Mouse (Mus musculus): ENCODE data around the gene Fubp3. TPM values are rescaled to one million over a fixed set of nuclear protein-coding genes. Genes with fewer than 3 reads are reported as not detected.

Fubp3 gene
- polyA plus RNA-seq, 1 experiment from 2014 or later: 45.9 TPM

DNA sequence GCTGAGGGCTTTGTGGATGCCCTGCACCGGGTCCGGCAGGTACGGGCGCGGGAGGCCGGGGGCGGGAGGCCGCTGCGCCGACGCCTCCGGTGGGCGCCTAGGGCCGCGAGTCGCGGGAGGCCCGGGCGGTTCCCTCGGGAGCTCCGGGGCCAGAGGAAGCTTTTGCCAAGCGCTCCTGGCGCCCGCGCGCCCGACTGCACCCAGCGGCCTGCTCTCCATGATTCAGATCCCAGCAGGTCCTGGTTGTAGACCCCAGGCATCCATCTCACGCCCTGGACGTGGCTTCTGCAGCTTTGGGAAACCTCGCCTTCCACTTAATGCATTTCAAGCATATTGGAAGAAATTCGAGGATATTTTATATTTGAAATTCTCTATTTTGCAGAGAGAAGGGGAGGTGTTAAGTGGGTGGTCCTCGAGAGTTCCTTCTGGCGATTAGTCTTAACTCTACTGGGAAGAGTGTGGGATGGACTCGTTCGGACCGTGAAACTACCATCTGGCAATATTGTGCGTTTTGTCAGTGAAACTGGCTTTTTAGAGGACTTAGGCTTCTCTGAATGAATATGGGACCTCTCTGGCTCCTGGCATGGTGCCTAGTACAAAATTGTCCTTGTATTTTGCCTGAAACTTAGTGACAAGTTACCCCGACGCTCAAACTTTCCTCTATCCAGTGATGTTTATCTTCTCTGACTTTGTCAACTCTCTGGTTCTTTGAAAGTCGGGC is 624 bp downstream of the Fubp3 start:
- peaks cover 22% of the 10 kb centered on the region for H3K36me3 ChIP-seq
- H3K9me3 ChIP-seq (replicated peaks): no peaks in the 10 kb centered on the region
- H3K4me2 ChIP-seq: peak overlapping the region; percentile 78
- peak; percentile 40; the same call in 1 of the 2 replicates for ATAC-seq
- H3K27ac ChIP-seq: peak overlapping the region; percentile 82
- peaks cover 23% of the 10 kb centered on the region for H3K4me1 ChIP-seq
- 1% methylated on average over 41 of the region's 41 CpGs for WGBS (ENCODE audit: insufficient replicate concordance)
- peak overlapping the region; percentile 88 for H3K9ac ChIP-seq
- H3K4me3 ChIP-seq: peak overlapping the region; percentile 89
- no peaks in the 10 kb centered on the region; the same call in 1 of the 2 replicates for H3K27me3 ChIP-seq (replicated peaks)

DNA sequence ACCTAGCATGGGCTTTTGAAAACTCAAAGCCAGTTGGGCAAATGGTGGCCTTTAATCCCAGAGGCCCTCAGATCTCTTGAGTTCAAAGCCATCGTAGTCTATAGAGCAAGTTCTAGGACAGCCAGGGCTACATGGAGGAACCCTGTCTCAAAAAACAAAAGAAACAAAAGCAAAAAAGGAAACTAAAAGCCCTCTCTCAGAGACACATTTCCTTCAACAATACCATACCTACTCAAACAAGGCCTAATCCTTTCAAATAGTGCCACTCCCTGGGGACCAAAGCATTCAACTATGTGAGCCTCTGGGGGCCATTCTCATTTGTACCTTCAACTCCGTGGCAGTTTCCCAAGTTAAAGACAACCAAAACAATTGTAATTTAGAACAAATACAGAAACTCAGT is 9.2 kb downstream of the Fubp3 start:
- no peaks in the 10 kb centered on the region for H3K27me3 ChIP-seq (replicated peaks)
- ATAC-seq: no peak
- no peak overlapping the region for H3K4me3 ChIP-seq
- no peak overlapping the region for H3K9ac ChIP-seq
- WGBS (ENCODE audit: insufficient replicate concordance): 73% methylated on average over 2 of the region's 2 CpGs
- H3K27ac ChIP-seq: no peak overlapping the region
- H3K36me3 ChIP-seq: peaks cover 70% of the 10 kb centered on the region
- H3K4me2 ChIP-seq: no peak overlapping the region
- H3K4me1 ChIP-seq: peaks cover 12% of the 10 kb centered on the region
- H3K9me3 ChIP-seq (replicated peaks): no peaks in the 10 kb centered on the region

DNA sequence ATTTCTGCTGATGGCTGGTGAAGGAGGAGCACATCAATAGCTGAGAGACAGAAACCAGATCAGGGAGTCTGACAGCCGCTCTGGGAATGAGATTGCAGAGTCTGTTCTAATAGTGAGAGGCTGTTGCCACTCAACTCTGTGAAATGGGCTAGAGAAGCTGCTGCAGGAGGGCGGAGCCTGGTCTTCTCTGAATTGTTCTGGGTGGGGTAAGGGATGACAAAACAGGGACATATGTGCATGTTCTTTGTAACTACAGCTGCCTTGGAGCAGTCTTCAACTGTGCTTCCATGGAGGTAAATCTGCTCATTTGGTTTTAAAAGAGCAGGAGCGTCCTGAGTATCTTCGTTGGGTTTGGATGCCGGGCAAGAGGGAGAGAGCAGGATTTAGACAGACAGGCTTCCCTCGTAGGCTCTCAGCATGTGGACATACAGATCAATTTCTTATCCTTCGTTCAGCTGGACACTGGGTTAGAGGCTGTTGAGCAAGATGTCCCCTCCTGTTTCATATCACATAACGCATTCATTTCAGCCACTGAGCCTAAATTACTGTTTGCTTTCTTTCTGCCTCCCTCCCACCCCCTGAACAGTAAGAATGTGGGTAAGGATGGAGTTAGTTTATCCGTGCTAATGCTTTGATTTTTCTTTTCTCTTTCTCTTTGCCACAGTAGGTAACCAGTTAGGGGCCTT is 19.5 kb downstream of the Fubp3 start:
- no peak overlapping the region for H3K27ac ChIP-seq
- peaks cover 88% of the 10 kb centered on the region for H3K36me3 ChIP-seq
- no peaks in the 10 kb centered on the region for H3K27me3 ChIP-seq (replicated peaks)
- no peaks in the 10 kb centered on the region for H3K9me3 ChIP-seq (replicated peaks)
- peaks cover 52% of the 10 kb centered on the region for H3K4me1 ChIP-seq
- WGBS (ENCODE audit: insufficient replicate concordance): 77% methylated on average over 9 of the region's 9 CpGs
- ATAC-seq: no peak
- H3K4me3 ChIP-seq: no peak overlapping the region
- H3K9ac ChIP-seq: no peak overlapping the region
- no peak overlapping the region for H3K4me2 ChIP-seq

DNA sequence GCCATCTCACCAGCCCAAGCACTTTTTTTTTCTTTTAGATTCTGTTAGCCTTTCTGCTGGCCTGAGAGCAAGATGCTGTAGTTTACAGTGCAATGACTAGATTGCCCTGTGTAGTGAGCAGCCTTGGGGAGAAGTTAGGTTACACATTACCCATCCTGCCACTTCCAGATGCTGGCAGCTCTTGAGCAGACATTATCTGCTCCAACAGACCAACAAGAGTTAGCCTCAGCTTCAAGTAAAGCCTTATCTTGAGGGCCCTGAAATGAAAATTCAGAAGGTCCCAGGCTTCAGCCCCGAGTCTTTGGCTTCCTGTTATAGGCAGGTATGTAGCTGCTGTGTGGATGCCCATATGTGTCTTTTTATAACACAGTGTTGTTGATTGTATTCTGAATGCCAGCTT is 35.1 kb downstream of the Fubp3 start:
- WGBS (ENCODE audit: insufficient replicate concordance): 32% methylated on average over 1 of the region's 1 CpGs
- H3K27me3 ChIP-seq (replicated peaks): no peaks in the 10 kb centered on the region
- H3K27ac ChIP-seq: peak overlapping the region; percentile 64
- H3K36me3 ChIP-seq: peaks cover 98% of the 10 kb centered on the region
- no peak overlapping the region for H3K4me3 ChIP-seq
- H3K4me1 ChIP-seq: peaks cover 46% of the 10 kb centered on the region
- no peak overlapping the region for H3K9ac ChIP-seq
- H3K9me3 ChIP-seq (replicated peaks): no peaks in the 10 kb centered on the region
- ATAC-seq: peak; percentile 88
- peak overlapping the region; percentile 17 for H3K4me2 ChIP-seq

DNA sequence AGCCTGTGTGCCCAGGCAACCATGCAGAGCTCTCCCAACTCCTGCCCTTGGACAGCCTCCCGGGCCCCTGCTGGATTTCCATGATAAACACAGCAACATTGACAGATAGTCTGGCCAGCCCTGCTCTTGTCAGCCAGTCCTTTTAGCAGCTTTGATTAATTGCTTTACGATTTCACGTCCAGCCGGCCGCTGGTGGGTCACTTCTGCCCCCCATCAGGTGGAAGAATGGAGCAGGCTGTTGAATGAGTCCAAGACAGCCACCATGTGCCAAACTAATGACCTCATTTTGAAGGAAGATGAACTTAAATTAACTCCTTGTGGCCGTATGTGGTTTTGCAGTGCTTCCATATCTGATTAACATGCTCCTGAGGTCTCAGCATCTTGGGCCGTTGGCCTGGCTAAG is 37.4 kb downstream of the Fubp3 start:
- no peak for ATAC-seq
- no peak overlapping the region for H3K27ac ChIP-seq
- peak overlapping the region; percentile 28; the same call in 1 of the 2 replicates for H3K9ac ChIP-seq
- H3K27me3 ChIP-seq (replicated peaks): no peaks in the 10 kb centered on the region
- WGBS (ENCODE audit: insufficient replicate concordance): 53% methylated on average over 7 of the region's 7 CpGs
- H3K9me3 ChIP-seq (replicated peaks): no peaks in the 10 kb centered on the region
- peaks cover 98% of the 10 kb centered on the region for H3K36me3 ChIP-seq
- H3K4me2 ChIP-seq: no peak overlapping the region
- H3K4me3 ChIP-seq: no peak overlapping the region
- H3K4me1 ChIP-seq: peaks cover 46% of the 10 kb centered on the region

DNA sequence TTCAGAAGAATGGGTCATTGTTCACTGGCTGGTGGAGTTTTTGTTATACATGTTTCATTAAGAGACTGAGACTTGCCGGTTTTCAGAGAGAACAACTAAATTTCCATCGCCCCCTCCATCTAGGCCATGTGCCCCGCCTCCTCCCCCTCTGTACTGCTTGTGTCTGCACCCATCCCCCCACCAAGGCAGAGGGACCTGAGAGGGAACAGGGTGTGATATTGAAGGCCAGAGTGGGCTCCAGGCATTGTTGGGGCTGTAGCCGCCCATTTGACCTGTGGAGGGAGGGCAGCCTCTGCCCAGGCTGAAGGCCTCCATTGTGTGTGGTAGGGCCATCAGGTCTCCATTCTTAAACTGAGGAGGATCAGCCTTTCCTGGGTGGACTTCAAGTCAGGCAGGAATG is 38.5 kb downstream of the Fubp3 start:
- Histone ChIP-seq H3K27me3 (replicated peaks) (no peaks in the 10 kb centered on the region), H3K9me3 (replicated peaks) (no peaks in the 10 kb centered on the region), H3K36me3 (peaks cover 98% of the 10 kb centered on the region), H3K9ac (no peak overlapping the region), H3K4me3 (no peak overlapping the region), H3K27ac (no peak overlapping the region), H3K4me2 (no peak overlapping the region), H3K4me1 (peaks cover 46% of the 10 kb centered on the region)
- 69% methylated on average over 4 of the region's 4 CpGs for WGBS (ENCODE audit: insufficient replicate concordance)
- no peak for ATAC-seq

DNA sequence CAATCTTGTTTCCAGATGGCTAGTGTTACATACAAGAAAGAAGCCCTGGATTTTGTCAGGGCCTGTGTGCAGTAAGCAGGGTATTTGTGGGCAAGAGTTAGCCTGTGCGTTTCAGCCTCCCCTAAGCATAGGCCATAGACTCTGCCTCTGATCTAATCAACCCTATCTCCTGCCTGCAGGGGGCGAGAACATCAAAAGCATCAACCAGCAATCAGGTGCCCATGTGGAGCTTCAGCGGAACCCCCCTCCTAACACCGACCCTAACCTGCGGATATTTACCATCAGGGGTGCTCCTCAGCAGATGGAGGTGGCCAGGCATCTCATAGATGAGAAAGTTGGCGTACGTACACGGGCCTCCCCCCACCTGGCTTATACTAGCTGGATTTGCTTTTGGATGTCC is 38.9 kb downstream of the Fubp3 start:
- ATAC-seq: no peak

DNA sequence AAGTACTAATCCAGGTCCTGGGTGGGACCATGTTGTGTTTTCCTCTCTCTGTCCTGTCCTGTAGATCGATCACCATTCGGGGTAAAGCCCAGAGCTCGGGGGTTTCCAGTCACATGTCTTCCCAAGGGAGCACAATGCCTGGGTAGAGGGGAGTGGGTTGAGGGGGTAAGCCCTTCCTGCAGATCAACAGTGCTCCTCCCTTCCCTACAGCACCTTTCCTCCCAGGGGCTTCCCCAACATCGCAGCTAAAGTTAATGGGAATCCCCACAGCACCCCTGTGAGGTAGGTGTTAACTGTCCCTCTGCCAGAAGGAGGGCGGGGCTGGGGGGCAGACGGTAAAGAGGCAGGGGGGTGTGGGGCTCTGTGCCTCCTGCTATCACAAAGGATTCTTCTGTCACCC is 40.2 kb downstream of the Fubp3 start:
- no peak overlapping the region for H3K4me2 ChIP-seq
- H3K9ac ChIP-seq: no peak overlapping the region
- H3K9me3 ChIP-seq (replicated peaks): no peaks in the 10 kb centered on the region
- no peak overlapping the region for H3K4me3 ChIP-seq
- H3K36me3 ChIP-seq: peaks cover 90% of the 10 kb centered on the region
- 82% methylated on average over 6 of the region's 6 CpGs for WGBS (ENCODE audit: insufficient replicate concordance)
- peaks cover 30% of the 10 kb centered on the region for H3K4me1 ChIP-seq
- no peak overlapping the region for H3K27ac ChIP-seq
- H3K27me3 ChIP-seq (replicated peaks): no peaks in the 10 kb centered on the region
- no peak for ATAC-seq

More for the DNA sequence above, 38.9 kb downstream of the Fubp3 start:
- Histone ChIP-seq H3K9me3 (replicated peaks) (no peaks in the 10 kb centered on the region), H3K4me1 (peaks cover 42% of the 10 kb centered on the region), H3K4me3 (no peak overlapping the region), H3K4me2 (no peak overlapping the region), H3K27me3 (replicated peaks) (no peaks in the 10 kb centered on the region), H3K27ac (no peak overlapping the region), H3K9ac (no peak overlapping the region), H3K36me3 (peaks cover 95% of the 10 kb centered on the region)
- 77% methylated on average over 8 of the region's 8 CpGs for WGBS (ENCODE audit: insufficient replicate concordance)

DNA sequence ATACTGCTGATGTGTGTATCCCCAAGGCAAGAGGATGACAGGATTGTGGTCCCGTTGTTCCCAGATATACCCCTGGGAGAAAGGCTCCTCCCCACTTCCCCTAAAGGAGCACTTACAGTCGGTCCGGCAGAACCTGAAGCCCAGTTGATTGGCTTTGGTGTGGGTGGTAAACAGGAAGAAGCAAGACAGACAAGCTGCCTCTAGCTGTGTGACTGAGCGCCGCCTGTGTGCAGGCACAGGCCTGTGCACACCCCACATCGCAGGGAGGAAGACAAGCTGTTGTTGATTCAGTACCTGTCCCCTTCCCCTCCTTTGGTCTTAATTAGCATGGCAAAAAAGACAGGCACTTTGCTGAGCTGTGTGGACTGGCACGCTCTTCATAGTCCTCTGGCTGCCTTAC is 41.3 kb downstream of the Fubp3 start:
- ATAC-seq: no peak

DNA sequence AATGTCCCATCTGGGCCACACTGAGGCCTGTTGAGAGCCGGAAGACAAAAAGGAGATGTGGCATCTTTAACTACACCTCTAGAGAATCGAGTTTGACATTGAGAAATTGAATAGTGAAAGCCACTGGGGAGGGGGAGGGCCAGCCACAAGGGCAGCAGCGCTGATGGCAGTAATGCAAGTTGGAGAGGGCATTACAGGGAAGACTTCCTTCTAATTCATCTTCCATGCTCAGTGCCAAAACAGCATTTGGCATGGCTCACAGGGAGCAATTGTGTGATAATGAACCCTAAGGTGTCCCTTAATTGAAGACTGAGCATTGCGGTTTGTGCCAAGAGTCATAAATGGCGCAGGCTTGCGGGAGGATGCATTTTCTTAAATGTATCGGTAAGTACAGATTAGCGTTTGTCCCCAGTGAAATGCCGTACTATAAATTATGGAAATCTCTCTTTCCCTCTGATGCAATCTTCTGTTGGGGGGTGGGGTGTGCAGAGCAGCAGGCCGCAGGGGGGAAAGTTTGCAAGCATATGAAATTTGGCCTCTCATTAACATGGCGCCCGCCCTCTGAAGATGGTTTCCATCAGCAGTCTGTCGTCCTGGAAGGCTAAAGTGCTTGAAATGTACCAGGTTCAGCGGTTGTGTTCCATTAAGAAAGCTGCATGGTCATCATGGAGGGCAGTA is 46.2 kb downstream of the Fubp3 start:
- H3K4me2 ChIP-seq: no peak overlapping the region
- H3K9me3 ChIP-seq (replicated peaks): no peaks in the 10 kb centered on the region
- H3K4me1 ChIP-seq: no peaks in the 10 kb centered on the region
- H3K4me3 ChIP-seq: no peak overlapping the region
- no peak overlapping the region for H3K9ac ChIP-seq
- peaks cover 37% of the 10 kb centered on the region for H3K36me3 ChIP-seq
- WGBS (ENCODE audit: insufficient replicate concordance): 79% methylated on average over 14 of the region's 14 CpGs
- no peak for ATAC-seq
- H3K27me3 ChIP-seq (replicated peaks): peaks cover under 1% of the 10 kb centered on the region; the same call in 1 of the 2 replicates
- no peak overlapping the region for H3K27ac ChIP-seq

More for the DNA sequence above, 41.3 kb downstream of the Fubp3 start:
- Histone ChIP-seq H3K27ac (no peak overlapping the region), H3K9me3 (replicated peaks) (no peaks in the 10 kb centered on the region), H3K4me1 (peaks cover 19% of the 10 kb centered on the region), H3K4me2 (no peak overlapping the region), H3K27me3 (replicated peaks) (no peaks in the 10 kb centered on the region), H3K36me3 (peaks cover 85% of the 10 kb centered on the region), H3K4me3 (no peak overlapping the region), H3K9ac (no peak overlapping the region)
- 84% methylated on average over 7 of the region's 7 CpGs for WGBS (ENCODE audit: insufficient replicate concordance)

DNA sequence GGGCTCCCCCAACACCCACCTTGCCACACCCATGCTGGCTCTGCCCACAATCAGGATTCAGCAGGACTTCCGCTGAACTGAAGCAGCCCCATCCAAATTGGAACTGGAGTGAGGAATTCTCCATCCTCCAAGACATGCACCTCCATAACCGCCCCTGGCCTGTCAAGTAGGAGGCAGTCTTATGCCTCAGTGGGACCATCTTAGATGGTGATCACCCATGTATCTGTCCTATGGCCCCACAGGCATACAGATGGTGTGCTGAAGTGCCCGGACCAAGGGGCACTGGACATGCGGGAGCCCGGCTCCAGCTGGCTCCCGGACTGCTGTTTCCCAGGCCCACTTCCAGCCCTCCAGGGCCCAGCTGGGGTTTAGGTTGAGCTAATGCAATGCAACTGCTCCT is 46.8 kb downstream of the Fubp3 start:
- H3K27me3 ChIP-seq (replicated peaks): peaks cover 4% of the 10 kb centered on the region; the same call in 1 of the 2 replicates
- no peak overlapping the region for H3K9ac ChIP-seq
- H3K4me1 ChIP-seq: no peaks in the 10 kb centered on the region
- no peaks in the 10 kb centered on the region for H3K9me3 ChIP-seq (replicated peaks)
- ATAC-seq: no peak
- no peak overlapping the region for H3K27ac ChIP-seq
- WGBS (ENCODE audit: insufficient replicate concordance): 90% methylated on average over 6 of the region's 6 CpGs
- H3K4me2 ChIP-seq: no peak overlapping the region
- H3K4me3 ChIP-seq: no peak overlapping the region
- H3K36me3 ChIP-seq: peaks cover 31% of the 10 kb centered on the region

DNA sequence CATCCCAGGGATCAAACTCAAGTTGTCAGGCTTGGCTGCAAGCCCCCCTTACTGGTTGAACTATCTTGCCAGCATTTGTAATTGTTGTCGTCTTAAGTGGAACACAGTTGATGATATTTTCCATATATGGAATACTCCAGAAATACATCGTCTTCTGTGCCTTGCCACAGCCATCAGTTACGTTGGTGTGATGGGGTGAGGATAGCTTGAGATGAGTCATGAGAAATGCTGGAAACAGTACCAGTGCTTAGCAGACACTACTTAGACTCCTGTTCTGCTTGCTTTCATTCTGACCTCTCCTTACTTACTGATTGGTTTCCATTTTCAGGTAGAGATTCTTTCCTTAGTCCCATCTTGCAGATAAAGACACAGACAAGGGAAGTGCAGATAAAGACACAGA is 61.1 kb downstream of the Fubp3 start:
- H3K4me1 ChIP-seq: peaks cover 19% of the 10 kb centered on the region; the same call in 1 of the 2 replicates
- no peak for ATAC-seq
- H3K9ac ChIP-seq: no peak overlapping the region
- H3K4me2 ChIP-seq: no peak overlapping the region
- no peak overlapping the region for H3K4me3 ChIP-seq
- no peaks in the 10 kb centered on the region for H3K9me3 ChIP-seq (replicated peaks)
- peaks cover 87% of the 10 kb centered on the region for H3K27me3 ChIP-seq (replicated peaks)
- H3K27ac ChIP-seq: no peak overlapping the region
- WGBS (ENCODE audit: insufficient replicate concordance): 43% methylated on average over 3 of the region's 3 CpGs
- no peaks in the 10 kb centered on the region for H3K36me3 ChIP-seq
